Mouse (Mus musculus) limb, embryonic 14.5 days (tissue): Measurements from ENCODE around the gene Cst12. TPM values are rescaled to one million over a fixed set of nuclear protein-coding genes. Genes with fewer than 3 reads are reported as not detected.

ENCODE experiments used
- ATAC-seq: fragments of 200-750 bp; cut with Nextera tagmentation; 2 replicates; pipeline ENCODE4 v1.8.0; 2017; ENCODE audit warnings: low read depth, moderate number of reproducible peaks, moderate TSS enrichment; ENCODE audit not compliant: low FRiP score
- DNase-seq: peaks from one replicate; pipeline ENCODE4 v3.0.0-alpha.2; 2015; ENCODE audit warnings: low spot score
- H3K27ac ChIP-seq: fragments of 300-500 bp; sonication (generic); replicated peaks from 2 replicates; pipeline ENCODE4 v1.5.1; 2014; ENCODE audit warnings: low read depth, mild to moderate bottlenecking, low read length, moderate library complexity, mixed read lengths
- H3K27me3 ChIP-seq: fragments of 300-500 bp; sonication (generic); 2 replicates; pipeline ENCODE4 v1.6.1; 2014; ENCODE audit warnings: low read length, mixed read lengths; ENCODE audit not compliant: control insufficient read depth, insufficient read depth
- H3K36me3 ChIP-seq: fragments of 300-500 bp; sonication (generic); 2 replicates; pipeline ENCODE4 v1.6.1; 2014; ENCODE audit warnings: mild to moderate bottlenecking, low read length, moderate library complexity, mixed read lengths; ENCODE audit not compliant: control insufficient read depth, insufficient read depth
- H3K4me1 ChIP-seq: fragments of 300-500 bp; sonication (generic); 2 replicates; pipeline ENCODE4 v1.6.1; 2014; ENCODE audit warnings: antibody characterized with exemption, low read length, mixed read lengths; ENCODE audit not compliant: control insufficient read depth, insufficient read depth
- H3K4me2 ChIP-seq: fragments of 300-500 bp; sonication (generic); replicated peaks from 2 replicates; pipeline ENCODE4 v1.6.1; 2014; ENCODE audit warnings: low read depth, mild to moderate bottlenecking, low read length, moderate library complexity; ENCODE audit not compliant: severe bottlenecking
- H3K4me3 ChIP-seq: fragments of 300-500 bp; sonication (generic); replicated peaks from 2 replicates; pipeline ENCODE4 v1.5.1; 2014; ENCODE audit warnings: low read length
- H3K9ac ChIP-seq: fragments of 300-500 bp; sonication (generic); 2 replicates; pipeline ENCODE4 v1.6.1; 2014; ENCODE audit warnings: mild to moderate bottlenecking, low read depth, low read length, moderate library complexity; ENCODE audit not compliant: severe bottlenecking
- H3K9me3 ChIP-seq: fragments of 300-500 bp; sonication (generic); 2 replicates; pipeline ENCODE4 v1.6.1; 2016; ENCODE audit warnings: low read length; ENCODE audit not compliant: control insufficient read depth
- POLR2A ChIP-seq: fragments of 200-500 bp; IDR thresholded peaks from 2 replicates; pipeline ENCODE4 v1.8.0; 2012; ENCODE audit warnings: inconsistent platforms, mild to moderate bottlenecking, moderate library complexity, borderline replicate concordance; ENCODE audit not compliant: insufficient read depth, insufficient read length; ENCODE audit errors: extremely low read depth
- WGBS: fragments of 180-500 bp; shearing (Covaris S2); extraction: QIAGEN DNeasy Blood & Tissue Kit; methylation state at CpG from one replicate; pipeline ENCODE4 v1.1.7; 2014; 5-methylcytosine and 5-hydroxymethylcytosine counted together
- polyA plus RNA-seq, 2 experiments: library from polyadenylated mRNA; depleted of rRNA in 1 of 2; stranded (reverse) in 1 of 2; unstranded in 1 of 2; fragments of >200 nt; fragmentation: Nextera tagmentation in 1 of 2; extraction: Ambion mirVana in 1 of 2; gene quantifications; 2 replicates each; pipeline versions ENCODE4 v1.2.1 to v1.2.3; 2012 to 2014

The Cst12 gene
- polyA plus RNA-seq, 2 experiments: not detected

- no peaks in the 10 kb centered on the region for H3K36me3 ChIP-seq
- no peak for ATAC-seq
- TF ChIP-seq POLR2A: no peak
- no peaks in the 10 kb centered on the region for H3K9me3 ChIP-seq
- no peak for DNase-seq
- H3K4me3 ChIP-seq: no peak overlapping the region
- H3K27ac ChIP-seq: no peak overlapping the region
- no peaks in the 10 kb centered on the region for H3K27me3 ChIP-seq
- H3K4me2 ChIP-seq: no peak overlapping the region
- WGBS: 56% methylated on average over 3 of the region's 3 CpGs
- H3K4me1 ChIP-seq: no peaks in the 10 kb centered on the region
- H3K9ac ChIP-seq: no peak overlapping the region
These were observed 12.3 kb downstream of the Cst12 start for GRCm38 (mm10) chr2:148801491-148801921.

GRCm38 (mm10) chr2:148806696-148807095 lies 17.5 kb downstream of the Cst12 start:
- H3K4me1 ChIP-seq: no peaks in the 10 kb centered on the region
- 53% methylated on average over 6 of the region's 6 CpGs for WGBS
- H3K4me3 ChIP-seq: no peak overlapping the region
- H3K27ac ChIP-seq: no peak overlapping the region
- no peak for TF ChIP-seq POLR2A
- H3K9ac ChIP-seq: no peak overlapping the region
- no peak for DNase-seq
- H3K9me3 ChIP-seq: no peaks in the 10 kb centered on the region
- no peak for ATAC-seq
- no peaks in the 10 kb centered on the region for H3K36me3 ChIP-seq
- H3K4me2 ChIP-seq: no peak overlapping the region
- no peaks in the 10 kb centered on the region for H3K27me3 ChIP-seq

- no peak for DNase-seq
- no peaks in the 10 kb centered on the region for H3K4me1 ChIP-seq
These were observed 30.7 kb downstream of the Cst12 start, which contains the start of gene Cst13 for GRCm38 (mm10) chr2:148819909-148820308. TSS of gene Cst13 (plus strand) at chr2:148820081.

GRCm38 (mm10) chr2:148825986-148826385 lies 36.8 kb downstream of the Cst12 start:
- no peak overlapping the region for H3K9ac ChIP-seq
- H3K36me3 ChIP-seq: no peaks in the 10 kb centered on the region
- no peak for TF ChIP-seq POLR2A
- no peak overlapping the region for H3K27ac ChIP-seq
- no peak for DNase-seq
- WGBS: 53% methylated on average over 1 of the region's 1 CpGs
- no peak overlapping the region for H3K4me3 ChIP-seq
- no peaks in the 10 kb centered on the region for H3K4me1 ChIP-seq
- ATAC-seq: no peak
- no peaks in the 10 kb centered on the region for H3K27me3 ChIP-seq
- H3K4me2 ChIP-seq: no peak overlapping the region
- H3K9me3 ChIP-seq: no peaks in the 10 kb centered on the region

More at GRCm38 (mm10) chr2:148819909-148820308, 30.7 kb downstream of the Cst12 start, which contains the start of gene Cst13:
- H3K9ac ChIP-seq: no peak within 1 kb of the TSS
- TF ChIP-seq POLR2A: no peak
- ATAC-seq: no peak
- H3K9me3 ChIP-seq: no peaks in the 10 kb centered on the region
- no peak within 1 kb of the TSS for H3K4me2 ChIP-seq
- no peaks in the 10 kb centered on the region for H3K36me3 ChIP-seq
- H3K27me3 ChIP-seq: no peaks in the 10 kb centered on the region
- no peak within 1 kb of the TSS for H3K27ac ChIP-seq
- H3K4me3 ChIP-seq: no peak within 1 kb of the TSS

- Histone ChIP-seq H3K4me3 (no peak within 1 kb of the TSS), H3K4me1 (no peaks in the 10 kb centered on the region), H3K27ac (no peak within 1 kb of the TSS), H3K9ac (no peak within 1 kb of the TSS), H3K36me3 (no peaks in the 10 kb centered on the region), H3K4me2 (no peak within 1 kb of the TSS), H3K9me3 (no peaks in the 10 kb centered on the region), H3K27me3 (no peaks in the 10 kb centered on the region)
- DNase-seq (no peak), ATAC-seq (no peak)
- 59% methylated on average over 4 of the region's 4 CpGs for WGBS
- TF ChIP-seq POLR2A: no peak
These were observed 45.8 kb downstream of the Cst12 start, which contains the start of gene Cst9 for GRCm38 (mm10) chr2:148834912-148835311. TSS of gene Cst9 (plus strand) at chr2:148835147.
